Comparison of ENCODE assay signal across 15 mouse cellular contexts in genomic region chrX:99389778-99390461, GRCm38 (mm10).
DNase-seq lines count a peak whose midpoint lies in the region; ATAC-seq and TF ChIP-seq lines count a peak whose summit lies in the region.
"Had no signal": no experiment of that assay in that cellular context is flagged by ENCODE, and none has a peak within 500 bp of the region (broad histone marks: within the 10 kb centered on the region; RNA-seq: fewer than 3 reads in every experiment).

No protein-coding gene starts in this region.

- no peaks in the 10 kb centered on the region for H3K9me3 ChIP-seq in embryonic facial prominence, embryonic 13.5 days
- no peaks in the 10 kb centered on the region for H3K9me3 ChIP-seq in neural tube, embryonic 13.5 days
- H3K9me3 ChIP-seq: forebrain, embryonic 15.5 days; midbrain, embryonic 13.5 days; stomach, embryonic 15.5 days had no signal

- ATAC-seq in embryonic facial prominence, embryonic 13.5 days (ENCODE audit: insufficient number of reproducible peaks, insufficient read depth, low FRiP score, low TSS enrichment, low read depth), result peak; percentile 69; the same call in 1 of the 2 replicates
- ATAC-seq in neural tube, embryonic 13.5 days (ENCODE audit: low read depth), result 0 out of 2 replicates have a peak, but pooled peaks have one; percentile 32
- ATAC-seq: forebrain, embryonic 15.5 days; inflammation-experienced regulatory T-cells, adult 6 months; midbrain, embryonic 13.5 days had no signal

- no peak for TF ChIP-seq CTCF in kidney, adult 2 months (conservative IDR thresholded peaks at IDR 0.05; ENCODE audit: insufficient read depth, insufficient read length, low read depth, low read length)
- no peak for TF ChIP-seq CTCF in lung, adult 2 months (IDR thresholded peaks at IDR 0.05; ENCODE audit: insufficient read depth, low read length)
- TF ChIP-seq CTCF in thymus, adult 2 months (IDR thresholded peaks at IDR 0.05; ENCODE audit: borderline replicate concordance, control insufficient read depth, extremely low read depth, insufficient read depth, low read length, poor library complexity), result no peak

- TF ChIP-seq POLR2A in kidney, adult 2 months (IDR thresholded peaks at IDR 0.05; ENCODE audit: low read depth, low read length), result no peak
- TF ChIP-seq POLR2A in lung, adult 2 months (IDR thresholded peaks at IDR 0.05; ENCODE audit: borderline replicate concordance, extremely low read depth, low read depth, low read length), result no peak
- no peak for TF ChIP-seq POLR2A in thymus, adult 2 months (IDR thresholded peaks at IDR 0.05; ENCODE audit: control insufficient read depth, extremely low read depth, insufficient read depth, low read length, poor library complexity)

- H3K9ac ChIP-seq in embryonic facial prominence, embryonic 13.5 days, result no peak overlapping the region
- H3K9ac ChIP-seq in neural tube, embryonic 13.5 days, result no peak overlapping the region
- H3K9ac ChIP-seq: forebrain, embryonic 15.5 days; midbrain, embryonic 13.5 days; stomach, embryonic 15.5 days had no signal

- H3K4me1 ChIP-seq in kidney, adult 2 months (ENCODE audit: control insufficient read depth, insufficient read depth, low read length), result 0 out of 2 replicates have a peak, but pooled peaks cover 3% of the 10 kb centered on the region
- peaks cover 3% of the 10 kb centered on the region for H3K4me1 ChIP-seq in lung, adult 2 months (ENCODE audit: control insufficient read depth, insufficient read depth, low read length)
- peaks cover 32% of the 10 kb centered on the region for H3K4me1 ChIP-seq in embryonic facial prominence, embryonic 13.5 days
- H3K4me1 ChIP-seq in neural tube, embryonic 13.5 days (replicated peaks), result 0 out of 2 replicates have a peak, but pooled peaks cover 5% of the 10 kb centered on the region
- H3K4me1 ChIP-seq in thymus, adult 2 months (replicated peaks; ENCODE audit: control insufficient read depth, insufficient read depth, low read length), result no peaks in the 10 kb centered on the region
- H3K4me1 ChIP-seq: forebrain, embryonic 15.5 days; midbrain, embryonic 13.5 days; stomach, embryonic 15.5 days had no signal

- H3K36me3 ChIP-seq in kidney, adult 2 months (ENCODE audit: control insufficient read depth, insufficient read depth, low read length), result no peaks in the 10 kb centered on the region
- no peaks in the 10 kb centered on the region for H3K36me3 ChIP-seq in embryonic facial prominence, embryonic 13.5 days
- no peaks in the 10 kb centered on the region for H3K36me3 ChIP-seq in neural tube, embryonic 13.5 days
- H3K36me3 ChIP-seq in thymus, adult 2 months (ENCODE audit: control insufficient read depth, insufficient read depth, low read length), result no peaks in the 10 kb centered on the region
- H3K36me3 ChIP-seq: forebrain, embryonic 15.5 days; midbrain, embryonic 13.5 days; stomach, embryonic 15.5 days had no signal

- H3K4me3 ChIP-seq in kidney, adult 2 months (ENCODE audit: insufficient read depth, low read depth, low read length), result no peak overlapping the region
- no peak overlapping the region for H3K4me3 ChIP-seq in lung, adult 2 months (replicated peaks; ENCODE audit: extremely low read depth, low read depth, low read length)
- H3K4me3 ChIP-seq in embryonic facial prominence, embryonic 13.5 days, result no peak overlapping the region
- H3K4me3 ChIP-seq in neural tube, embryonic 13.5 days, result no peak overlapping the region
- H3K4me3 ChIP-seq in thymus, adult 2 months (ENCODE audit: control insufficient read depth, insufficient read depth, low read length), result no peak overlapping the region
- H3K4me3 ChIP-seq: forebrain, embryonic 15.5 days; midbrain, embryonic 13.5 days; stomach, embryonic 15.5 days had no signal

- WGBS in kidney, adult 2 months, result 56% methylated on average over 12 of the region's 12 CpGs
- 65% methylated on average over 12 of the region's 12 CpGs for WGBS in lung, adult 2 months
- WGBS in embryonic facial prominence, embryonic 13.5 days, result 30% methylated on average over 12 of the region's 12 CpGs
- WGBS in neural tube, embryonic 13.5 days, result 61% methylated on average over 12 of the region's 12 CpGs
- WGBS in thymus, adult 2 months, result 69% methylated on average over 12 of the region's 12 CpGs

- no peaks in the 10 kb centered on the region for H3K27me3 ChIP-seq in kidney, adult 2 months (replicated peaks; ENCODE audit: control insufficient read depth, insufficient read depth, low read length)
- peaks cover 63% of the 10 kb centered on the region for H3K27me3 ChIP-seq in embryonic facial prominence, embryonic 13.5 days
- peaks cover 79% of the 10 kb centered on the region for H3K27me3 ChIP-seq in neural tube, embryonic 13.5 days
- no peaks in the 10 kb centered on the region for H3K27me3 ChIP-seq in thymus, adult 2 months (ENCODE audit: control insufficient read depth, insufficient read depth, low read length)

- DNase-seq in kidney, adult 2 months, result peak; percentile 4
- DNase-seq in kidney, adult 8-10 months, result no peak
- DNase-seq in lung, postnatal 10 days, result peak; percentile 22
- DNase-seq in lung, adult 2 months, result no peak
- no peak for DNase-seq in thymus, adult 2 months
- DNase-seq: adrenal gland, postnatal 10 days; cerebellum, adult 8-10 months; heart, postnatal 4 days; thymus, postnatal 36 days had no signal

- H3K4me2 ChIP-seq in embryonic facial prominence, embryonic 13.5 days, result no peak overlapping the region
- H3K4me2 ChIP-seq in neural tube, embryonic 13.5 days, result no peak overlapping the region
- H3K4me2 ChIP-seq: forebrain, embryonic 15.5 days; midbrain, embryonic 13.5 days; stomach, embryonic 15.5 days had no signal

- H3K27ac ChIP-seq in kidney, adult 2 months (ENCODE audit: insufficient read depth, low read depth, low read length), result no peak overlapping the region
- peak overlapping the region; percentile 78 for H3K27ac ChIP-seq in embryonic facial prominence, embryonic 13.5 days
- H3K27ac ChIP-seq in neural tube, embryonic 13.5 days (replicated peaks), result no peak overlapping the region
- H3K27ac ChIP-seq in thymus, adult 2 months (ENCODE audit: control insufficient read depth, insufficient read depth, low read length), result no peak overlapping the region
- H3K27ac ChIP-seq: forebrain, embryonic 15.5 days; midbrain, embryonic 13.5 days; stomach, embryonic 15.5 days had no signal

Comparison
In these comparisons a context has a peak if more than half of its experiments do, and no peak if none do; other contexts are left out.
1. DNase-seq: peak in kidney, adult 2 months (single experiment) and lung, postnatal 10 days (single experiment); none in kidney, adult 8-10 months (0 of 2), lung, adult 2 months (single experiment) and thymus, adult 2 months (single experiment).